Mouse (Mus musculus): ENCODE results near the gene Dusp3. TPM values are rescaled to one million over a fixed set of nuclear protein-coding genes. Genes with fewer than 3 reads are reported as not detected.
A peak's percentile ranks its signal among the peaks of the same experiment; 100 is the strongest.

The Dusp3 gene
- total and polyA plus RNA-seq, 3 experiments: 18.4 to 35.5 (median 29.8) TPM

DNA sequence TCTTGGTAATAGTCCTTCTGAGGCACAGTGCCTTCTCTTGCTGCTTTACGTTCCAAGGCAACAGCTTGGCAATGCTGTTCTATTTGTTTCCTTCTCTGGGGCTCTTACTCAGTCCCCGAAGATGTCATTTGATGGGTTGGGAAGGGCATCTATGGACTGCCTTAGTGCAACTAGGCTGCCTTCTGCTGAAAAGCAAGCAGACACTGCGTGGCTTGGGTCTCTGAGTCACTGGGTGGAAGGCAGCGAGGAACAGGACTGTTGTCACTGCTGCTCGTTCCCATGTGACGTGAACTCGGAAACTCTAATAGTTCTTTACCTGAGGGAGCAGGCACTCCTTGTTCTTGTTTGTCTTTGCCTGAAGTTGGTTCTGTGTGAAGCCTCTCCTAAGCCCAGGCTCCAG, 9.1 kb upstream of the Dusp3 start:
- H3K27ac ChIP-seq (ENCODE audit: control insufficient read depth, low read depth, low read length): no peak overlapping the region
- no peaks in the 10 kb centered on the region for H3K79me2 ChIP-seq (ENCODE audit: control insufficient read depth, insufficient read depth, low read length, poor library complexity)
- H3K36me3 ChIP-seq (ENCODE audit: control insufficient read depth in 1 of 2, insufficient read depth in 2 of 2, low read length in 2 of 2): peaks cover 0 to 27% of the 10 kb centered on the region in 2 experiments; a peak in 2 of 4 replicates
- H3K4me1 ChIP-seq (ENCODE audit: control insufficient read depth in 1 of 2, insufficient read depth in 2 of 2, low read length in 2 of 2): peaks cover 11 to 25% of the 10 kb centered on the region in 2 experiments
- H3K4me3 ChIP-seq (ENCODE audit: control insufficient read depth in 1 of 2, insufficient read depth in 1 of 2, low read depth in 2 of 2, low read length in 2 of 2): no peak overlapping the region
- no peak for TF ChIP-seq CTCF (IDR thresholded peaks at IDR 0.05 in 2 of 3, conservative IDR thresholded peaks at IDR 0.05 in 1 of 3; ENCODE audit: control insufficient read depth in 1 of 3, insufficient read depth in 1 of 3, low read depth in 2 of 3, low read length in 3 of 3, poor library complexity in 1 of 3, severe bottlenecking in 1 of 3)
- no peak for DNase-seq (ENCODE audit: low read depth, low spot score)
- H3K9ac ChIP-seq (ENCODE audit: control insufficient read depth, low read depth, low read length, poor library complexity, severe bottlenecking): no peak overlapping the region
- no peaks in the 10 kb centered on the region for H3K9me3 ChIP-seq (replicated peaks; ENCODE audit: insufficient read depth, low read length)
- no peaks in the 10 kb centered on the region for H3K27me3 ChIP-seq (ENCODE audit: control insufficient read depth in 1 of 2, insufficient read depth in 2 of 2, low read length in 2 of 2)

DNA sequence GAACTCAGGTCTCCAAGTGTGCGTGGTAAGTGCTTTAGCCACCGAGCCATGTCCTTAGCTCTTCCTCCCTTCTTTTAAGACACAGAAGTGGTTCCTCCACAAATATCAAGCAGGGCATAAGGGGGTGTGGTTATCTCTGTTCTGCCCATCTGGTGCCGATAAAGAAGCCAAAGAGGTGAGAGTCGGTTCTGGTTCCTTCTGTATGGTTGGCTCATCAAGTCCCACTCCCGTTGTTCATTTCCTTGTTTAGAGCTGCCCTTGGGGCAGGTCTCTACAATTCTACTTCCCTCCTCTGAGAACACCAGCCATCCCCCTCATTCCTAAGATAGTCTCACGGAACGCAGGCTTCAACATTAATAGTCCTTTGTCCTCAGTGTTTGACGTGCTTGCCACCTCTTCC, 7.3 kb upstream of the Dusp3 start:
- no peaks in the 10 kb centered on the region for H3K27me3 ChIP-seq (ENCODE audit: control insufficient read depth in 1 of 2, insufficient read depth in 2 of 2, low read length in 2 of 2)
- no peaks in the 10 kb centered on the region for H3K9me3 ChIP-seq (replicated peaks; ENCODE audit: insufficient read depth, low read length)
- H3K27ac ChIP-seq (ENCODE audit: control insufficient read depth, low read depth, low read length): peak overlapping the region; percentile 85
- H3K79me2 ChIP-seq (ENCODE audit: control insufficient read depth, insufficient read depth, low read length, poor library complexity): no peaks in the 10 kb centered on the region
- peaks cover 0 to 27% of the 10 kb centered on the region in 2 experiments; a peak in 2 of 4 replicates for H3K36me3 ChIP-seq (ENCODE audit: control insufficient read depth in 1 of 2, insufficient read depth in 2 of 2, low read length in 2 of 2)
- peak overlapping the region; percentile 42 to 53 for H3K4me3 ChIP-seq (ENCODE audit: control insufficient read depth in 1 of 2, insufficient read depth in 1 of 2, low read depth in 2 of 2, low read length in 2 of 2)
- H3K4me1 ChIP-seq (ENCODE audit: control insufficient read depth in 1 of 2, insufficient read depth in 2 of 2, low read length in 2 of 2): peaks cover 11 to 25% of the 10 kb centered on the region in 2 experiments
- peak; percentile 95 for DNase-seq (ENCODE audit: low read depth, low spot score)
- H3K9ac ChIP-seq (ENCODE audit: control insufficient read depth, low read depth, low read length, poor library complexity, severe bottlenecking): peak overlapping the region; percentile 52
- TF ChIP-seq RAD21 (IDR thresholded peaks at IDR 0.05; ENCODE audit: low read depth, low read length) (no peak), ETS1 (IDR thresholded peaks at IDR 0.05; ENCODE audit: low read depth, low read length) (peak; percentile 64), POLR2A (IDR thresholded peaks at IDR 0.05; ENCODE audit: control insufficient read depth in 1 of 2, insufficient read depth in 1 of 2, low read depth in 1 of 2, low read length in 2 of 2, poor library complexity in 1 of 2) (peak in 1 of 2 experiments; percentile 71; a peak in 2 of 4 replicates), TAL1 (IDR thresholded peaks at IDR 0.05; ENCODE audit: low read length) (peak; percentile 86), POLR2AphosphoS5 (IDR thresholded peaks at IDR 0.05; ENCODE audit: borderline replicate concordance, low read depth, low read length) (no peak), MXI1 (IDR thresholded peaks at IDR 0.05; ENCODE audit: low read depth, low read length) (no peak), CHD2 (IDR thresholded peaks at IDR 0.05; ENCODE audit: low read length) (no peak), BHLHE40 (IDR thresholded peaks at IDR 0.05; ENCODE audit: borderline replicate concordance, low read depth, low read length) (no peak), SIN3A (IDR thresholded peaks at IDR 0.05; ENCODE audit: low read length) (peak; percentile 74), HCFC1 (IDR thresholded peaks at IDR 0.05; ENCODE audit: low read depth, low read length) (no peak), TBP (IDR thresholded peaks at IDR 0.05; ENCODE audit: low read depth, low read length) (peak; percentile 97), MAZ (IDR thresholded peaks at IDR 0.05; ENCODE audit: low read depth, low read length) (no peak), E2F4 (IDR thresholded peaks at IDR 0.05; ENCODE audit: borderline replicate concordance, low read depth, low read length) (no peak), TCF12 (IDR thresholded peaks at IDR 0.05; ENCODE audit: low read depth, low read length) (peak; percentile 87), MYC (IDR thresholded peaks at IDR 0.05; ENCODE audit: low read depth, low read length) (peak; percentile 63; the same call in 1 of the 2 replicates), SMC3 (IDR thresholded peaks at IDR 0.05; ENCODE audit: low read depth, low read length) (no peak), NRF1 (IDR thresholded peaks at IDR 0.05; ENCODE audit: insufficient read depth, low read depth, low read length, poor library complexity, severe bottlenecking) (no peak), ZMIZ1 (IDR thresholded peaks at IDR 0.05; ENCODE audit: low read depth, low read length) (0 out of 2 replicates have a peak, but pooled peaks have one; percentile 40), KAT2A (conservative IDR thresholded peaks at IDR 0.05; ENCODE audit: low read depth, low read length) (no peak), ZKSCAN1 (IDR thresholded peaks at IDR 0.05; ENCODE audit: low read depth, low read length) (no peak), POLR2AphosphoS2 (IDR thresholded peaks at IDR 0.05; ENCODE audit: low read length) (no peak), MYB (IDR thresholded peaks at IDR 0.05; ENCODE audit: low read depth, low read length) (no peak), USF1 (IDR thresholded peaks at IDR 0.05; ENCODE audit: low read depth, low read length) (no peak), CTCF (IDR thresholded peaks at IDR 0.05 in 2 of 3, conservative IDR thresholded peaks at IDR 0.05 in 1 of 3; ENCODE audit: control insufficient read depth in 1 of 3, insufficient read depth in 1 of 3, low read depth in 2 of 3, low read length in 3 of 3, poor library complexity in 1 of 3, severe bottlenecking in 1 of 3) (no peak), GATA1 (IDR thresholded peaks at IDR 0.05; ENCODE audit: low read depth, low read length) (peak; percentile 97), ZNF384 (IDR thresholded peaks at IDR 0.05; ENCODE audit: low read depth, low read length) (peak; percentile 35; the same call in 1 of the 2 replicates), JUND (IDR thresholded peaks at IDR 0.05; ENCODE audit: low read depth, low read length) (no peak), NELFE (IDR thresholded peaks at IDR 0.05; ENCODE audit: low read depth, low read length) (peak; percentile 53; the same call in 1 of the 2 replicates), ZC3H11A (IDR thresholded peaks at IDR 0.05; ENCODE audit: low read depth, low read length) (no peak), ELF1 (IDR thresholded peaks at IDR 0.05; ENCODE audit: low read depth, low read length) (peak; percentile 51; the same call in 1 of the 2 replicates), UBTF (IDR thresholded peaks at IDR 0.05; ENCODE audit: borderline replicate concordance, insufficient read depth, low read depth, low read length) (no peak), CHD1 (IDR thresholded peaks at IDR 0.05; ENCODE audit: low read depth, low read length) (no peak)

All from MEL (cell line).